Mouse (Mus musculus): ENCODE measurements around the gene Bdh2.

GRCm38 (mm10) chr3:135258919-135259318 lies 22.1 kb upstream of the Bdh2 start:
- TF ChIP-seq POLR2A (IDR thresholded peaks at IDR 0.05; ENCODE audit: extremely low read depth, insufficient read depth, low read length), result no peak
- TF ChIP-seq CTCF (IDR thresholded peaks at IDR 0.05; ENCODE audit: extremely low read depth, insufficient read depth, low read length), result no peak
